Mouse (Mus musculus) urinary bladder, postnatal 14 days (tissue): ENCODE data around the gene Rxfp2.

Experiments
- DNase-seq: peaks from one replicate; pipeline ENCODE4 v3.0.0; 2021; ENCODE audit warnings: low spot score

Rxfp2 gene

GRCm38 (mm10) chr5:150018656-150019055 lies at the start of gene Rxfp2:
Gene Rxfp2 (plus strand): TSS chr5:150018675.
- DNase-seq = no peak

- DNase-seq = no peak
Measured at GRCm38 (mm10) chr5:149970261-149970660, 48.2 kb upstream of the Rxfp2 start.

- DNase-seq = no peak
Measured at GRCm38 (mm10) chr5:149977027-149977426, 41.4 kb upstream of the Rxfp2 start.

GRCm38 (mm10) chr5:149983621-149984020 lies 34.9 kb upstream of the Rxfp2 start:
- DNase-seq = no peak

GRCm38 (mm10) chr5:149994578-149994977 lies 23.9 kb upstream of the Rxfp2 start:
- no peak for DNase-seq

- DNase-seq = no peak
Measured at GRCm38 (mm10) chr5:149996614-149997013, 21.9 kb upstream of the Rxfp2 start.

- DNase-seq = no peak
Measured at GRCm38 (mm10) chr5:149997321-149998034, 21.0 kb upstream of the Rxfp2 start.

- DNase-seq = no peak
Measured at GRCm38 (mm10) chr5:149998311-149998710, 20.2 kb upstream of the Rxfp2 start.

- no peak for DNase-seq
Measured at GRCm38 (mm10) chr5:150005355-150005754, 13.1 kb upstream of the Rxfp2 start.

- no peak for DNase-seq
Measured at GRCm38 (mm10) chr5:150016861-150017260, 1.6 kb upstream of the Rxfp2 start.

- no peak for DNase-seq
Measured at GRCm38 (mm10) chr5:150017672-150018071, 803 bp upstream of the Rxfp2 start.

GRCm38 (mm10) chr5:150020851-150021250 lies 2.4 kb downstream of the Rxfp2 start:
- peak; percentile 80 for DNase-seq

GRCm38 (mm10) chr5:150021805-150022204 lies 3.3 kb downstream of the Rxfp2 start:
- DNase-seq = no peak

GRCm38 (mm10) chr5:150022556-150022955 lies 4.1 kb downstream of the Rxfp2 start:
- DNase-seq = no peak

GRCm38 (mm10) chr5:150023476-150023875 lies 5.0 kb downstream of the Rxfp2 start:
- no peak for DNase-seq

- no peak for DNase-seq
Measured at GRCm38 (mm10) chr5:150024188-150024587, 5.7 kb downstream of the Rxfp2 start.

GRCm38 (mm10) chr5:150024901-150025300 lies 6.4 kb downstream of the Rxfp2 start:
- no peak for DNase-seq

- DNase-seq = no peak
Measured at GRCm38 (mm10) chr5:150025326-150025725, 6.9 kb downstream of the Rxfp2 start.

- no peak for DNase-seq
Measured at GRCm38 (mm10) chr5:150026509-150027087, 8.1 kb downstream of the Rxfp2 start.

- DNase-seq = no peak
Measured at GRCm38 (mm10) chr5:150031201-150031600, 12.7 kb downstream of the Rxfp2 start.

GRCm38 (mm10) chr5:150031634-150032033 lies 13.2 kb downstream of the Rxfp2 start:
- DNase-seq = no peak

- peak; percentile 10 for DNase-seq
Measured at GRCm38 (mm10) chr5:150032075-150032492, 13.6 kb downstream of the Rxfp2 start.

GRCm38 (mm10) chr5:150036286-150036685 lies 17.8 kb downstream of the Rxfp2 start:
- peak; percentile 7 for DNase-seq

GRCm38 (mm10) chr5:150036918-150037317 lies 18.4 kb downstream of the Rxfp2 start:
- no peak for DNase-seq
